Mouse (Mus musculus): Measurements from ENCODE around the gene Gm29797.

The Gm29797 gene

DNA sequence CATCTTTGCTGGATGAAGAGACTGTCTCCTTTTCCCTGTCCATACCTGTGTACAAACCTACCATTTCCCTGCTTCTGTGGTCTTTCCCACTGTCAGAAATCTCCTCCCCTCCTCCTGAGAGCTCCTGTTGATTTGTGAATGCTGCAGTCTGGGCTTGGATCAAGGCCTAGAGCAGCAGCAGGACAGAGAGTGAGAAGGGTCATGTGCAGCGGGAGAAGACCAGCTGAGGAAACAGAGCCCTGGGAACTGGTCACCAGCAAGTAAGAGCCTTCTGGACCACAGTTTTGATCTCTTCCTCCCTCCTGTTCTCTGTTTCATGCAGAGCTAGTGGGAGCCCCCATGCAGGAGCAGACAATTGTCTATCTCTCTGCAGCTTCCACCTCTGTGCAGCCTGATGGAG, 38.9 kb downstream of the Gm29797 start:
- no peak for DNase-seq (ENCODE audit: low read depth in 1 of 2, low spot score in 2 of 2)

DNA sequence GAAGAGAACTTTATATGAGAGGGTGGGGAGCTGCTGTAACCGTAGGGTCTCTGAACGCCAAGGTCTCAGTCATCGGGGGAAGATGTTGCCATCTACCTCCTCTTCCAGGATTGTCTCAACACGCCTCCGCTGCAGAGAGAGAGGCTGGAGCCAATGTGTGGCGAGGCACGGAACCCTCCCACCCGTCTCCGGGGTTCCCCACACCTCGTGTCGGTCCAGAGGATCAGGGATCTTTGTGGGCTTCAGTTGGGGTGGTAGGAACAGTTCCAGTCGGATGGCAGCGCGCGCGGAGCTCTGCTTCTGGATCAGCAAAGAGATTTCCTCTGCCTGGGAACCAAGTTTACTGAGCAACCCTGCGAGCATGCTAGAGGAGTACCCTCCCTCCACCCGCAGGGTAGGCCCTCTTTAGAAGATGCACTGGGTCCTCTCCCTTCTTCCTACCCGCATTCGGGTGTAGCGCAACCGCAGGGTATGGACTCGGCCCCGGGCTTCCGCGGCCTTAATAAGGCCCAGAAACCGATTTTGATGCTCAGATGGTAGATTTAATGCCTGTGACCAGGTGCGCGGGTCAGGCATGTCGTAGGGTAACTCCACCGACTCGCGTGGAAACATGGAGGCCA, 40.1 kb downstream of the Gm29797 start:
- DNase-seq (ENCODE audit: low read depth in 1 of 2, low spot score in 2 of 2), result no peak

GRCm38 (mm10) chr2:181698241-181698640, 41.4 kb downstream of the Gm29797 start, which contains the start of gene Lkaaear1:
TSS of gene Lkaaear1 (minus strand) at chr2:181698442.
- DNase-seq (ENCODE audit: low read depth in 1 of 2, low spot score in 2 of 2), result no peak

DNA sequence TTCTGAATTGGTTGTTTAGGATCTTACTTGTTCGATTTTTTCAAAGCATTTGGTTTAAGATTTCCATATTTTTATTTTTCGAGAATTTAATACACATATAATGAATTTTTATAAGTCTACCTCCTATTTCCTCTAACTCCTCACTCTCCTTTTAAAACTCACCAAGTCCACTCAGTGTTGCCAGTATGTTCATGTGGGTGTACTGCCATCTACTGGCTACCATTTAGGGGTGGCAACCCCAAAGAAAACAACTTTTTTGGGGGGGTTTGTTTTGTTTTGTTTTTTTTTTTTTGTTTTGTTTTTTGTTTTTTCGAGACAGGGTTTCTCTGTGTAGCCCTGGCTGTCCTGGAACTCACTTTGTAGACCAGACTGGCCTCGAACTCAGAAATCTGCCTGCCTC, 49.8 kb downstream of the Gm29797 start:
- no peak for DNase-seq (ENCODE audit: low read depth in 1 of 2, low spot score in 2 of 2)

Measured in monocyte, adult 2 months (primary cell).